Mouse (Mus musculus): ENCODE results near the gene Eif6. TPM values are rescaled to one million over a fixed set of nuclear protein-coding genes. Genes with fewer than 3 reads are reported as not detected.

The Eif6 gene
- 144 TPM for total RNA-seq (2023)

GRCm38 (mm10) chr2:155826630-155827424 is at the start of gene Eif6:
Gene Eif6 (minus strand): TSS chr2:155826925.

GRCm38 (mm10) chr2:155834732-155835131 is 8.0 kb upstream of the Eif6 start, which contains the start of gene Fam83c:
Gene Fam83c (minus strand): TSS chr2:155834854.

DNA sequence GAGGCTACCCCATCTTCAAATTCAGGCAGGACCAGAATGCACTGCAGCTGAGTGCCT is 7.5 kb downstream of the Eif6 start, which contains the start of gene BC029722:
Gene BC029722 (minus strand): TSS at position 35 of the 57 bp plus-strand sequence.

DNA sequence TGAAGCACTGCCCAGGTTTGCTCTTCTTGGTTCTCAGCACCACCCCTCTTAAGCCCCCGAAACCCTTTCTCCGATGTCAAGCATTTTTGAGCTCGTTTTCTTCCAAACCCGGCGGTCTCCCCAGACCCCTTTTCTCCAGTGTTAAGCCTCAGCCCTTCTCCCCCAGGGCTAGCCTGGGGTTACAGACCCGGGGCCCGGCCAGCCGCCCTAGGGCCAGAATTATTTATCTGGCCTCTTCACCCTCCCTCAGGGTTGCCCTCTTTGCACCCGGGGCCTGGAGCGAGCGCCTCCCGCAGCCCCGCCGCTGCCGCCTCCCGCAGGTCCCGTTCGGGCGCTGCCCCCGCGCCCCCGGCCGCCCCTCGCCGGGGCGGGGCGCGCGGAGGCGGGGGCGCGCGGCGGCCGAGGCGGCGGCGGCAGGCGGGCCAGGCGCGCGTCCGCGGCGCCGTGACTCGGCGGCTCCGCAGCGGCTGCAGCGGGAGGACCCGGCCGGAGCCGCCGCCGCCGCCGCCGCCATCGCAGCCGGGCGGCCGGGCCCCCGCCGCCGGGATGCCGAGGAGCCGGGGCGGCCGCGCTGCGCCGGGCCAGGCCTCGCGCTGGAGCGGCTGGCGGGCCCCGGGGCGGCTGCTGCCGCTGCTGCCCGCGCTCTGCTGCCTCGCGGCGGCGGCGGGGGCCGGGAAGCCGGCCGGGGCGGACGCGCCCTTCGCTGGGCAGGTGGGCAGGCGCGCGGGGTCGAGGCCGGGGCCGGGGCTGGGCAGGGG is 51.6 kb downstream of the Eif6 start, which contains the start of gene Mmp24:
Gene Mmp24 (plus strand): TSS at position 416 of the 758 bp plus-strand sequence.

Other genes with a start within 250 kb of the Eif6 start
- gene Gss, start 234.1 kb downstream of the Eif6 start, total RNA-seq (2023) = 11.2 TPM
- not detected for gene Myh7b, start 215.7 kb downstream of the Eif6 start, total RNA-seq (2023)
- 194 TPM for gene Trpc4ap, start 134.5 kb downstream of the Eif6 start, total RNA-seq (2023)
- 33.6 TPM for gene Edem2, start 97.5 kb downstream of the Eif6 start, total RNA-seq (2023)
- gene Gm17581, start 91.1 kb downstream of the Eif6 start, total RNA-seq (2023) = not detected
- not detected for gene Procr, start 75.8 kb downstream of the Eif6 start, total RNA-seq (2023)
- not detected for gene Mmp24, start 51.6 kb downstream of the Eif6 start, total RNA-seq (2023)
- gene BC029722, start 7.5 kb downstream of the Eif6 start, total RNA-seq (2023) = 26.0 TPM
- 0.47 TPM for gene Fam83c, start 7.9 kb upstream of the Eif6 start, total RNA-seq (2023)
- gene Uqcc1, start 103.4 kb upstream of the Eif6 start, total RNA-seq (2023) = 44.3 TPM
- not detected for gene Gm15557, start 113.8 kb upstream of the Eif6 start, total RNA-seq (2023)
- gene Gdf5, start 118.4 kb upstream of the Eif6 start, total RNA-seq (2023) = not detected
- 42.1 TPM for gene Cep250, start 129.5 kb upstream of the Eif6 start, total RNA-seq (2023)
- 1.7 TPM for gene 6430550D23Rik, start 181.1 kb upstream of the Eif6 start, total RNA-seq (2023)
- 58.9 TPM for gene Ergic3, start 181.1 kb upstream of the Eif6 start, total RNA-seq (2023)
- gene Fer1l4, start 226.0 kb upstream of the Eif6 start, total RNA-seq (2023) = not detected
- gene Spag4, start 238.2 kb upstream of the Eif6 start, total RNA-seq (2023) = 5.2 TPM